Mouse (Mus musculus) 416B (cell line): ENCODE measurements around the gene Rpl36-ps4.

Experiments used
- DNase-seq: peaks from one replicate; pipeline ENCODE4 v3.0.0; 2011; ENCODE audit warnings: low read depth

Rpl36-ps4 gene

GRCm38 (mm10) chr17:87920677-87921076 lies at the start of gene Rpl36-ps4:
Gene Rpl36-ps4, plus strand, starts transcription at chr17:87920977.
- DNase-seq, result no peak

GRCm38 (mm10) chr17:87871461-87872126 lies 49.2 kb upstream of the Rpl36-ps4 start:
- DNase-seq, result peak; percentile 39

- DNase-seq, result no peak
Observed at GRCm38 (mm10) chr17:87872286-87872685, 48.5 kb upstream of the Rpl36-ps4 start.

GRCm38 (mm10) chr17:87873456-87873855 lies 47.3 kb upstream of the Rpl36-ps4 start:
- DNase-seq, result no peak

- DNase-seq, result no peak
Observed at GRCm38 (mm10) chr17:87873943-87874342, 46.8 kb upstream of the Rpl36-ps4 start.

- no peak for DNase-seq
Observed at GRCm38 (mm10) chr17:87875346-87875920, 45.3 kb upstream of the Rpl36-ps4 start.

GRCm38 (mm10) chr17:87876295-87877000 lies 44.3 kb upstream of the Rpl36-ps4 start:
- DNase-seq, result peak; percentile 7

GRCm38 (mm10) chr17:87877207-87878073 lies 43.3 kb upstream of the Rpl36-ps4 start:
- no peak for DNase-seq

- DNase-seq, result no peak
Observed at GRCm38 (mm10) chr17:87878556-87879483, 42.0 kb upstream of the Rpl36-ps4 start.

- DNase-seq, result no peak
Observed at GRCm38 (mm10) chr17:87879484-87880225, 41.1 kb upstream of the Rpl36-ps4 start.

- peak; percentile 66 for DNase-seq
Observed at GRCm38 (mm10) chr17:87882594-87882993, 38.2 kb upstream of the Rpl36-ps4 start.

GRCm38 (mm10) chr17:87897175-87897574 lies 23.6 kb upstream of the Rpl36-ps4 start:
- no peak for DNase-seq

GRCm38 (mm10) chr17:87900677-87901076 lies 20.1 kb upstream of the Rpl36-ps4 start:
- no peak for DNase-seq

- DNase-seq, result no peak
Observed at GRCm38 (mm10) chr17:87901163-87901562, 19.6 kb upstream of the Rpl36-ps4 start.

GRCm38 (mm10) chr17:87903213-87903612 lies 17.6 kb upstream of the Rpl36-ps4 start:
- no peak for DNase-seq

GRCm38 (mm10) chr17:87903725-87904124 lies 17.1 kb upstream of the Rpl36-ps4 start:
- DNase-seq, result no peak

GRCm38 (mm10) chr17:87915386-87915785 lies 5.4 kb upstream of the Rpl36-ps4 start:
- no peak for DNase-seq

- DNase-seq, result no peak
Observed at GRCm38 (mm10) chr17:87918121-87918520, 2.7 kb upstream of the Rpl36-ps4 start.

- no peak for DNase-seq
Observed at GRCm38 (mm10) chr17:87934326-87934725, 13.5 kb downstream of the Rpl36-ps4 start.

- no peak for DNase-seq
Observed at GRCm38 (mm10) chr17:87934736-87935135, 14.0 kb downstream of the Rpl36-ps4 start.
